Mouse (Mus musculus) liver, postnatal 0 days (tissue): ENCODE measurements around the gene Cdkl4.

Experiments
- CTCF ChIP-seq: sonication (generic); IDR thresholded peaks from 2 replicates; pipeline ENCODE4 v1.5.1; 2016; ENCODE audit warnings: antibody characterized with exemption, low read depth
- EP300 ChIP-seq: IDR thresholded peaks from 2 replicates; pipeline ENCODE4 v1.6.1; 2016; ENCODE audit warnings: antibody characterized with exemption, low read depth, mild to moderate bottlenecking

GRCm38 (mm10) chr17:80552653-80553052, 25.0 kb downstream of the Cdkl4 start:
- TF ChIP-seq EP300 = no peak
- no peak for TF ChIP-seq CTCF
